17 mouse cellular contexts compared by ENCODE assay signal in the genomic region with DNA sequence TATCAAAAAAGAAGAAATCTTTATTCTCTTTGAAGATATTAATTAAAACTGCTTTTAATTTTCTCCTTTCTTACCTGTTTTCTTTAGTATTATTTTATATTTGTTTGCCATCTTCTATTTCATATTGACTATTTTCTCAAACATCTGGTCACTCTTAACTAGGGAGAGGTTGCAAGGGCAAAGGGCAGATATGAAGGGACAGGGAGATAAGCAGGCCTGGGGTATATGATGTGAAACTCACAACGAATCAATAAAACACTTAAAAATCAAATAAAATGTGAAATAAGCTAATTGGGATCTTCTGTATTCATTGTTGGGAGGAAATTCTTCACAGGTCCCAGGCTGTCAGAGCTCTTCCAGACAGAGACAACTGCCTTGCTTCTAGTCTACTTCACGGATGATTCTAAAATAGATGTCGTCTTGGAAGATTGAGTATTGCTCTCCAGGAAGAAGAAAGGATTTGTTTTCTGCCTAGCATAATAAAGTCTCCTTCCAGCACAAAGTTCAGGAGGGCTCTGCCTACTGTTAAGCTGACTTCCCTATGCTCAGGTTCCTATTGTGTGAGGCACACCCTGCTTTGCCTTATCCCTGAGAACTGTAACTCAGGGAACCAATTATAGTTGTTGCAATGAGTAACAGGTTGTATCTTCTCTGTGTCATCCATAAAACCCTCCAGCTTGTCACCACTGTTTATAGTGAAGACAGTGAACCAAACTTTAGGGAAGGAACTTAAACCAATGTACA. TPM values are rescaled to one million over a fixed set of nuclear protein-coding genes. Genes with fewer than 3 reads are reported as not detected.
"Had no signal": no experiment of that assay in that cellular context is flagged by ENCODE, and none has a peak within 500 bp of the region (broad histone marks: within the 10 kb centered on the region; RNA-seq: fewer than 3 reads in every experiment).

No protein-coding gene starts in this region.

- H3K4me2 ChIP-seq: lung, embryonic 14.5 days; midbrain, embryonic 12.5 days; neural tube, embryonic 13.5 days; neural tube, embryonic 15.5 days had no signal

- H3K27me3 ChIP-seq: midbrain, embryonic 12.5 days; neural tube, embryonic 13.5 days; neural tube, embryonic 15.5 days had no signal

- DNase-seq: lung, adult 18-20 months; lung, embryonic 14.5 days; lung, postnatal 10 days; lung, postnatal 4 days; midbrain, embryonic 14.5 days; right cerebral cortex, postnatal 14 days; spleen, adult 18-20 months; thymus, adult 18-20 months; thymus, postnatal 25 days; thymus, postnatal 4 days had no signal

- H3K4me3 ChIP-seq: midbrain, embryonic 10.5 days; midbrain, embryonic 12.5 days; myocyte; neural tube, embryonic 13.5 days; neural tube, embryonic 15.5 days had no signal

- H3K4me1 ChIP-seq: midbrain, embryonic 10.5 days; midbrain, embryonic 12.5 days; neural tube, embryonic 13.5 days; neural tube, embryonic 15.5 days had no signal

- H3K36me3 ChIP-seq: midbrain, embryonic 12.5 days; neural tube, embryonic 13.5 days; neural tube, embryonic 15.5 days had no signal

- H3K9ac ChIP-seq: liver, embryonic 14.5 days; lung, embryonic 14.5 days; midbrain, embryonic 12.5 days; neural tube, embryonic 13.5 days; neural tube, embryonic 15.5 days had no signal

- H3K27ac ChIP-seq: liver, embryonic 14.5 days; midbrain, embryonic 10.5 days; midbrain, embryonic 12.5 days; neural tube, embryonic 13.5 days; neural tube, embryonic 15.5 days had no signal

RNA-seq across cellular contexts. Expression of gene Tnfrsf11a, which starts 20.9 kb away (rescaled TPM):
- total RNA-seq: megakaryocyte-erythroid progenitor cell, adult 5-6 weeks had no signal
